Mouse (Mus musculus): ENCODE data around the gene Ddx18.
A peak's percentile ranks its signal among the peaks of the same experiment; 100 is the strongest.

The Ddx18 gene

DNA sequence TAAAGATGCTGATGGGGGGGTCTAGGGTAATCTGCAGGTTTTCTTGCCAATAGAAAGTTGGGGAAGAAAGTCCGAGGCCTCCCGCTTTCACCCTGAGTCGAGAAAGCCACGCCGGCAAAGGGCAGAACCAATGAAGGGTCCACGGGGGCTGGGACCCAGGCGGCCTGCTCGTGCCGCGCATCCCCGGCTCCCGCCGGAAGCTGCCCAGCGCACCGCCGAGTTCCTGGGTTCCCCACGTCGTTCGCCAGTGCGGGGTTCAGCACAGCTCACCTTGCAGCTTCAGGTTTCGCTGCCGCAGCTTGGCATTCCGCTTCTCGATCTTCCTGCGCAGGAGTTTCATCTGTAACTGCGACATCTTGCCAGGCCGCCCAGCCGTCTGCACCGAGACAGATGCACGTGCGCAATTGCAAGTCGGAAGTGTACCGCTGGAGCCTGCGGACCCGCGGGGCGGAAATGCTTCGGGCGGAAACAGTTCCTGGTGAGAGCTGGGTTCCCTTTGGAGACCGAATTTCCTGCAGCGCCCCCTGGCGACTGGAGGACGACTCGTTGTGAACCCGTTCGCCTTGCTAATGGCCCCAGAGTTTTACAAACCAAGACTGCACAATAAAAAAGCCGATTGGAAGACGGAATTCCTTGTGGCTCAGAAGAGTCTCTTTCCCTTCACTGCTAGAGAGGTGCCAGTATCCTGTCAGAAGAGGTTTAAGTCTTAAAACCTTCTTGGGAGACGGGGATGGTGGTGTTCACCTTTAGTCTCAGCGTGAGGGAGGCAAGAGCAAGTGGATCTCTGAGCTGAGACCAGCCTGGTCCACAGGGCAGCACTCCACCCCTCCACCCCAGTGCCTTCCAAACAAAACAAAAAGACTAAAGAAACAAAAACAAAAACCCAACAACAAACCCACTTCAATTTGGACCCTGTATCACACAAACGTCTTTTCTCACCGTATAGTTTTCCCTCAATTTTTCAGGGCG lies at the start of gene Ddx18:
TSS of gene Ddx18 (minus strand) at position 469 of the 969 bp plus-strand sequence.
- peak; percentile 91 for DNase-seq

DNA sequence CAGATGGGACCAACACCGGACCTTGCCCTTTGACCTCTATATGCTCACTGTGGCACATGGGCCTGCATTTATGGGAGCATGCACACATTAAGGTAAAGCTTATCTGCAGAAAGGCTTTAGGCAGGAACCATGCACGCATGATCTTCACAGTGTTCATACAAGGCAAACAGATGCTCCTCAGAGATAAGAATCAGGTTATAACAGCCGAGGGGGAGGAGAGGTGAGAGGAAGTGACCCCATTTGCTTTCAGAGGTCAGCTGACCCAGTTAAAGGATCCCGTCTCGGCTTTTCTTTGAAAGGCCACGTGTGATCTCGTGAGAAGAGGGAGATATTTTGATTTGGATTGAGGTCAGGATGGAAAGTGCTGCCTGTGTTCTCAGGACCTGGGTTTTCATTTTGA lies 40.2 kb upstream of the Ddx18 start:
- no peak for DNase-seq

DNA sequence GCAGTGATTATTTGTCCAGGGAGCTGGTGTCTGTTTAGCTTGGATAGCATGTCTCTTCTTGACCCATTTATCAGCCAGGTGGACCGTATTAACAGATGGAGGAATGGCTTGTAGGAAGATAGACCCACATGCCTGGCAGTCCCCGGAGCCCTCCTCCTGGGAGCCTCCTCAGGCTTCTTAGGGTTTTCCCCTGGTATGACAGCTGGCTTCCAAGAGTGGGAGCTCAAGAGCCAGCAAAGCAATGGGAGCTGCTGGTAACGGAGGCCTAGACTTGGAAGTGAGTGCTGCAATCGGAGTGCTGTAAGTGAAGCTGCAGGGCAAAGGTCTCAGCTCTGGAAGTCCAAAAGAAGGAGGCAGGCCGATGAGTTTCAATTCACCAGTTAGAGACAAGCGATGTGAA lies 37.3 kb upstream of the Ddx18 start:
- DNase-seq, result peak; percentile 18

DNA sequence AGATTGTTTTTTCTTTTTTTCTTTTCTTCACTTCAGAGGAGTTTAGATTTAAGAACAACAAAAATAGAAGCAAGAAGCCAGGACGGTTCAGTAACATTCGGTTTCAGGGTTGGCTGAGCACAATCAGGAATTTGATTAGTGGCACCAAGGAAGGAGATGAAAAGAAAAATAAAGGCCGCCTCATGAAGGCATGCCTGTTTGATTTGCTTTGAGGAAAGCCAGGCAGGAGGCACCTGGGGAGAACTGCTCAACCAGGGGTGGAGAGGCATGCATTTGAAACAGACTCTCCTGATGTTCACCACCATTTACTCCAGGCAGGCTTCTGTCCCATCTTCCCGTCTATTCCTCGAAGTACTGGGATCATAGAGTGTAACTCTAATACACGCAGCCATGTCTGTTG lies 34.1 kb upstream of the Ddx18 start:
- DNase-seq, result no peak

DNA sequence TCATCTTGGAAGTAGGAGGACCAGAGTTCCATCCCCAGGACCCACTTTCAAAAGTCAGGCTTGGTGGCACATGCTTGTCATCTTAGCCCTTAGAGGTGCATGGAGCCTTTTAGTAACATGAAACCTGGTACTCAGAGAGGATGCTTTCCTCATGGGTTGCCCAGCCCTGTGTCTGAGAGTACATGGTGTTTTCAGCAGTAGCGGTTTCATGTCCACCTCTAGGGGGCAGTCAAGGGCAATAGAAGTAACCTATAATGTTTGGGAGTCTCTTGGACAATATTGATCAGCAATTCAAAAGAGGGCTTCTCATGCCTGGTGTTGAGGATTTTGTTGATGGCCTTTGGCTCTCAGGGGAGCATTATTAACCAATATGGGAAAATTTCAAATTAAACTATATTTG lies 33.3 kb upstream of the Ddx18 start:
- DNase-seq, result no peak

DNA sequence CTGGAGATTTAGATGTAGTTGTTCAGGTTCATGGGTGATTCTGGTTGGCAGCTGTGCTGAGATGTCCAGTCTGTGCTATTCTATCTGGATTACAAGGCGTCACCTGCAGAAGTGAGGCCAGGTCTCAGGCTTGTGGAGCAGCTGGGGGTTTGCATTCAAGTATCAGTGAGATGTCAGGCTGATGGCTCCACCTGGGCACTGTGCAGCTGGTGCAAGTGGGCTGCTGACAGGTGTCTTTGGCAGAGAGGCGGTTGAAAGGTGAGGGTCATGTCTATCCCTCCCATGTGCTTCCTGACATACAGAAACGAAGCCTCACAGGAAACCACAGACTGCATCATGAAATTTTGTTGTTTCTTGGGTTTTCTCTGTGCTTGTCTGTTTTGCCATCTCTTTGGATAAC lies 30.6 kb upstream of the Ddx18 start:
- DNase-seq, result no peak

DNA sequence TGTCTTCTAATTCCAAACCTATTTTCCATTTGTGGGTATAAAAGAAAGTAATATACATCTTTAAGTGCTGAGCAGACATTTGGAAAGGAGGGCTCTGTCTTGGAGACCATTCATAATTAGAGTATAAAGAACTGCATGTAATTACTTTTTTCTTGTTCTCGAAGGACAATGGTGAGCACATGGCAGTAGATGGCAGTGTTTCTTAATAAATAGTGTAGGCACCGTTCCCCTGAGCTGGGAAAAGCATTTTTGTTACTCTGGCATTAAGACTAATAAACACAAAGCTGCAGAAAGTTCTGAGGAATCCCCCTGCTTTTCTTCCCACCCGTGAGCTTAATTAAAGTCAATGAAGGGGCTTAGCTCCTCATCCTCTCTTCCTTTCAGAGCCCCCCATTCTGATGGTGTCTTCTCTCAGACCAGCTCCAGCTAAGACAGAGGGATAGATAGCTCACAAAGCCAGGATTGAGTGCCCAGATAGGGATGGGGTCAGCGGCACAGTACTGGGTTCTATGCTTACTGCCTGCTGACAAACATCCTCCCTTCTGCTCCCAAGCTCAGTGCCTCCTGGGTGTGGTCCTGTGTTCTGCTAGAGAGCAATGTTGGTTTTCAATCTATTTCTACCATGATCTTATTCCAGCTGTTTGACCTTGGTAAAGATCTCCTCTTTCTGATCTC lies 29.3 kb upstream of the Ddx18 start:
- no peak for DNase-seq

DNA sequence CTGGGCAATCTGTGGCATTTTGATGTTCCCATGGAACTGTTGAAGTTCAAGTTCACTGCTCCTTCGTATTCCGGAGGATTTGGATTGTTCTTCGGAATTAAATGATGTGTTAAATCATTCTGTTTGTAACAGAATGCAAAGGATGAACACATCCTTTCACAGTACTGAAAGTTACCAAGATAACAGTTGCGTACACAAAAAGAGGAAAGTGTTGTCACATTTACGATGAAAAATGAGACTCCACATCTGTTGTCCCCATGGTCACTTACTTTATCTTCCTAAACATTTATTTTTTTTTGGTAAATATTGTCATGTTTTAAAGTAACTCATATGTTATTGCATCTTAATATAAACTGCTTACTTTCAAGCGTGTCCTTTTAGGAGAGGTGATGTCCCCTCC lies 17.0 kb upstream of the Ddx18 start:
- no peak for DNase-seq

DNA sequence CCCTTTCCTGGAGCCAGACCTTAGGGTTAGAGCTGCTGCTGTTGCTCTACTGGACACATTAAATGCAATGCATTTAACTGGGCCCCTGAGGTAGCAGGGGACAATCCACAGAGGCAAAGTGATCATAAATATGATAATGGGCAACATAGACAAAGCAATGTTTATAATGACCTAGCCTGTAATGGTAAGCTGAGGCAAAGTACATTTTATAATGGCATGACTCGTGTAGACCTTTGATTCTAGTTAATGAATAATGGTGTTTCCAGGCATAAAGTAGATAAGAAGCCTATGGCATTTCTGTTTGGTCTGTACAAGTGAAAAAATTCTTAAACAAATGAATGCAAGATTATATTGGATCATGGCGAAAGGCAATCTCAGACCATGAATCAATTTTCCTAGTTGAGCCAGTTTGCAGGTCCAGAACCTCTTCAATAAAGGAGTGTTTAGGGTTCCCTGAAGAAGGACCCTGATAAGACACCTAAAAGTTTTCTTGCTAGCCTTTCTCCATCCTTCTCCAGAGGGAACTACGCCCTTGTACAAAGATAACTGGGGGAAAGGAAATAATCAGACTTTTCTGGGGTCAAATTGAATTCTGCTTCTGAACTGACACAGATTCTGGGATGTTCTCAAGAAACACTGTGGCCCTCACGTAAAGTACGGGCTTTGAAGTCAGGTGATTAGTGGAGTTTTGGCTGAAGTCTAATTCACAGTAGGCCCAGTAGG lies 13.5 kb upstream of the Ddx18 start:
- no peak for DNase-seq

DNA sequence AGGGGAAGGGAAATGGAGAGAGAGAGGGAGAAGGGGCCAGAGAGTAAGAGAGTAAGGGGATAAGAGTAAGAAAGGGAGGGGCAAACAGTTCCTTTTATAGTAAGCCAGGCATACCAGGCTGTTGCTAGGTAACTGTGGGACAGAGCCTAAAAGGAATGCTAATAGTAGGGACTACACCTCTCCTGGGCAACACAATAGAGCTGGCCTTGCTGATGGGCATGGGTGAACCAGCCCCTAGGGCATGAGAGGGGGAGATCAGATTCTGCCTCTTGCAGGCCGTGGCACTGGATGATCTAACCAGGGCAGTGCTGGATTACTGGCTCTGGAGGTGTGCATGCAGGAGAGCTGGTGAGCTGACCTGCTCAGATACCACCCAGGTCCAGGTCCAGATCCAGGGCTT lies 9.7 kb upstream of the Ddx18 start:
- no peak for DNase-seq

DNA sequence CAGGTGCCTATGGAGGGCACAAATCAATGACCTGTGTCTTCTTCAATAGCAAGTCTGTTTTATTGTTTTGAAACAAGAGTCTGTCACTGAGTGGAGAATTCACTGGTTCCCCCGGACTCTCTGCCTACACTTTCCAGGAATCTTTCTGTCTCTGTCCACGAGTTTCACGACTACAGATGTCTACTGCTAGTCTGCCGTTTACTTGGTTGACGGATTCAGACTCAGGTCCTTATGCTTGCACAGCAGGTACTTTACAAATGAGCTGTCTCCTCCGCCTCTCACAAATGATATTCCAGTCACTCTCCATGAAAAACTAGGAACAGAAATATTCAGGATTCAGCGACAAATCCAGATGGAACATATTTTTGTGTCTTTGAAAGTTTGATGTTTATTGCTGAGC lies 2.7 kb upstream of the Ddx18 start:
- no peak for DNase-seq

DNA sequence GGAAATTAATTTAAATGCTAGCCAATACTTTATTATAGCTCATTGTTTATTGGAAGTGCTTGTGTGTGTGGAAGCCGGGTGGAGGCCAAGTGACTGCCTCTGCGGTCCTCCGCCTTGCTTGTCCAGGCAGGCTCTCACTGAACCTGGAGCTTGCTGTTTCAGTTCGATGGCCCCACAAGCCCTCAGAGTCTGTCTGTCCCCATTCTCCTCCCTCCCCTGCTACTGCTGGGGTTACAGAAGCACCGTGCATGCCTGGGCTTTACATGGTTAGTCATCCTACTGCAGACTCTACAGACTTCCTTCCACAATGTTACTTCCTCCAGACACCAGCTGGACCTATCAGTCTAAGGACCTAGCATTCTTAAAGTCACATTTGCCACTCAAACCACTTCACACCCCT lies 9.9 kb downstream of the Ddx18 start:
- peak; percentile 17 for DNase-seq

DNA sequence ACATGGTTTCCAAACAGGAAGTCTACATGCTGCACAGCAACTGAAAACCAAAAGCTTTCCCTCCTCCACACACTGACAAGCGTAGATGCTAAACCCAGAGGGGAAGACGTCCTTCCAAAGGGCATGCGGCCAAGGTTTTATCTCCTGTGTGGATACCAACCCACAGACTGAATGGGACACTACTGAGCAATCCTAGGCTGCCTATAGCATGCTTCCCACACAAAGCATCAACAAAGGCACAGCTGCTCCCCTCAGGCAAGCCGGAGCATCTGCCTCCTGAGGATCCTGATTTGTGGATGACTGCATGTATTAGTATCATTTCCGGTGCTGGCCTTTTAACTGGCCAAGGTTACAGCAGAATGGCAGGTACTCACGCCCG lies 16.3 kb downstream of the Ddx18 start:
- DNase-seq, result peak; percentile 48

DNA sequence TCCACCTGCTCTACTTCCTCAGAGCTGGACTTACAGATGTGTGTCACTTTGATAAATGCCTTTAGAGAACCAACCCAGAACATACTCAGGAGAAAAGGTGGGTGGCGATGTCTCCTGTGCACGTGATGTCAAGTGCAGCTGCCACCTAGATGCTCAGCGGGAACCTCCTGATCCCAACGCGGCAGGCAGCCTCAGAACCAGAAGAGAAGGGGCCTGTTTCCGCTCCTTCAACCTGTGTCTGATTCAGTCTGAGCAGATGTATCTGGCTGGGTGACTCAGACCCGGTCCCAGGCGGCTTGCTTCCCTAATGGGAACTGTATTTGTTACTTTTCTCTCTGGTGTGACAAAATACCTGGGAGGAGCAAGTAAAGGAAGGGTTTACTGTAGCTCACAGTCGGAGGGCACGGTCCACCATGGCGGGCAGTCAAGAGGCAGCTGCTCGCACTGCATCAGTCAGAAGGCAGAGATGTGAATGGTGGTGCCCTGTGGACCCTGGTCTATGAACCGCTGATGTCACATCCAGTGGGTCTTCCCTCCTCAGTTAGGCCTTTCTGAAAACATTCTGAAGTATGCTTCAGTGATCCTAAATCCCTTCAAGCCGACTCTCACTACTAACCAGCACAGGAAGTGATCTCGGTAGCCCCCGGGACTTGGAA lies 16.9 kb downstream of the Ddx18 start:
- DNase-seq, result no peak

DNA sequence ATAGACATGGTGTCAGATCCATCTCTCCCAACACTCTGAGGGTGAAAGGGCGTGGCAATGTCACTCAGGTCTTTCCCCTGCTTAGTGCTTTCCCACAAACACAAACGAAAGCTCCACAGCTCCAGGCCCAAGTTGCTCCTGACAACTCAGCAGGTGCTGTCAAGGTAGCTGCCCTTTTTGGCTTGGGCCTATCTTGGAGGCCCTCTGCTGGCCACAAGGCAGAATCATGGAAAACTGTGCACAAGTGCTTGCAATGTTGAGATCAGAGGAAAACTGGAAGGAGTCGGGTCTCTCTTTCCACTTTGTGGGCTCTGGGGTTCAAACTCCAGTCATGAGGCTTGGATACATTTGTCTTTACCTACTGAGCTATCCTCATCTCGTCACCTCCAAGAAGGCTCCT lies 18.3 kb downstream of the Ddx18 start:
- DNase-seq, result no peak

DNA sequence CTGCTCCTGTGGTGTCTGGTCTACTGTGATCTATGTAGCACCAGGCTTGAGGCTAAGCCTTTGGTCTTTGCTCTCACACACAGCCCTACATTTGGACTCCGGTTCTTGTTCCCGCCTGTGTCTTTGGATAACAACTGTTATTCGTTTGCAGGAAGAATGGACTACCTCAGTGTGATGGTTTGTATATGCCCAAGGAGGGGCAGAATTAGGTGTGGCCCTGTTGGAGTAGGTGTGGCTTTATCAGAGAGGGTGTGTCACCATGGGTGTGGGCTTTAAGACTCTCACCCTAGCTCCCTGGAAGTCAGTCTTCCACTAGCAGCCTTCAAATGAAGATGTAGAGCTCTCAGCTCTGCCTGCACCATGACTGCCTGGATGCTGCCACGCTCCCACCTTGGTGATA lies 19.1 kb downstream of the Ddx18 start:
- no peak for DNase-seq

DNA sequence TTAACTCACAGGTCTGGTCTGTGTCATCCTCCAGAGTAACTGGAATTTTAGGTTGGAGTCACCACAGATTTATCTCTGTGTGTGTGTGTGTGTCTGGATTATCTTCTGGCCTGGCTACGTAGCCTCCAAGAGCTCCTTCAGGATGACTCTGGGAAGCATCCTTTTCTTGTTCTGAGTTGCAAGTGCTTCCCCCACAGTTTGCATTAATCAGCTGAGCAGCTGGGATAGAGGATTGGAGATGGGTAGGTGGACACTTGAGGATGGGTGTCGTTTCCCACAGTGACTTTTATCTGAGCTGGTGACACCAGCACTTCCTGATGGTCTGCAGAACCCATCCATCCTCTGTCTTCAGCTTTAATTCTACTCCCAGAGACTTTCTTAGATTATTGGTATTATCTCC lies 20.9 kb downstream of the Ddx18 start:
- DNase-seq, result no peak

DNA sequence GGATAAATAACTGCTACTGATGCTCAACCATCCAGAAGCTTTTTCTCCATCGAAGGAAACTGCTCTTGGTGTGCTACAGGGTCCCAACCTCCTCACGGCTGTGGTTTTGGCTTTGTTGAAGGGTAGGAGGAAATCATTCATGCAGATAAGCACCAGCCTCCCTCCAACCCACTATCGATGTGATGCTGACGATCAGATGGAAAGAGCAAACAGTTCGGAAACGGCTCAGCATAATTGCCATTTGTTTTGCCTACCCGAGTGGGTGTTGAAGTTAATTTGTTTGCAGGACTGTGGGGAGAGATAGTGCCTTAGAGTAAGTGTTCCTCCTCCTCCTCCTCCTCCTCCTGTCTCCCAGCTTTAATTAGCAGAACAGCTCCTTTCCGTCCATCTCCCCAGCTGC lies 27.4 kb downstream of the Ddx18 start:
- peak; percentile 56 for DNase-seq

DNA sequence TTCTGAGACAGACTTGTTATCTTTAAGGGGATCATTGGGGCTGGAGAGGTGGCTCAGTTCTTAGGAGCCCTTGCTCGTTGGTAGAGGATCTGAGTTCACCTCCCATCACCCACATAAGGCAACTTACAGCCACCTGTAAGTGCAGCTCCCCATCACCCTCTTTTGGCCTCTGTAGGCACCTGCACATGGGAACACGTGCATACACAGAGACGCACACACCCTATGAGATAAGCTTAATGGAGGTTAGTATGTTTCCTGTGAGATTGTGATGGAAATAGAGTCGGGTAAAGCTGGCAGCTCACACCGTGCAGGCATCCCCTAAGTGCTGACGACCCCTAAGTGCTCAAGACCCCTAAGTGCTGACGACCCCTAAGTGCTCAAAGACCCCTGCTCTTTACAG lies 36.4 kb downstream of the Ddx18 start:
- DNase-seq, result no peak

DNA sequence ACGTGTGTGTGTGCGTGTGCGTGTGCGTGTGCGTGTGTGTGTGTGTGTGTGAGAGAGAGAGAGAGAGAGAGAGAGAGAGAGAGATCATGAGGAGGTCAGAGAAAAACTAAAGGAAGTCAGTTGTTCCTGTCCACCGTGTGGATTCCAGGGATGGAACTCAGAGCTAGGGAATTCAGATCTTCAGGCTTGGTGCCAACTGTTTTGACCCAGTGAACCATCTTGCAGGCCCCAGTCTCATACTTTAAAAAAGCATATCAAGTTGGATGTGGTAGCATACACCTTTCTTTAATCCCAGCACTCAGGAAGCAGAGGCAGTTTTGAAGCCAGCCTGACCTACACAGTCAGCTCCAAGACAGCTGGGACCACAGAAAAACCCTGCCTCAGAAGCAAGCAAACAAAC lies 38.5 kb downstream of the Ddx18 start:
- no peak for DNase-seq

DNA sequence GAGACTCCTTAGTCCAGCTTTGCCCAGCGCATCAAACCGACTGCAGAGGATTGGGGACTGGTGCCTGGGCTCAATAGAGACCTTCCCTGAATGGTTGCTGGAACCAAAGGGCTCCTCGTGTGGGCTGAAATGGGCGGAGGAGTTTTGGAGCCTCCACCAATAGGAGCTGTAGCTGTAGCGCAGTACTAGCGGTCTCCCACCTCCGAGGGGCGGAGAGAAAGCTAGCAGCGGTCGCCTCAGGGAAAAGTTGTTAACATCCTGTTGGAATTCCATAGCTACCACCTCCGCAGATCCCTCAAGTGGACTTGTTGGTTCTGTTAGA lies 39.4 kb downstream of the Ddx18 start, which contains the start of gene Htr5b:
TSS of gene Htr5b (minus strand) at position 67 of the 322 bp plus-strand sequence.
- DNase-seq, result peak; percentile 25

DNA sequence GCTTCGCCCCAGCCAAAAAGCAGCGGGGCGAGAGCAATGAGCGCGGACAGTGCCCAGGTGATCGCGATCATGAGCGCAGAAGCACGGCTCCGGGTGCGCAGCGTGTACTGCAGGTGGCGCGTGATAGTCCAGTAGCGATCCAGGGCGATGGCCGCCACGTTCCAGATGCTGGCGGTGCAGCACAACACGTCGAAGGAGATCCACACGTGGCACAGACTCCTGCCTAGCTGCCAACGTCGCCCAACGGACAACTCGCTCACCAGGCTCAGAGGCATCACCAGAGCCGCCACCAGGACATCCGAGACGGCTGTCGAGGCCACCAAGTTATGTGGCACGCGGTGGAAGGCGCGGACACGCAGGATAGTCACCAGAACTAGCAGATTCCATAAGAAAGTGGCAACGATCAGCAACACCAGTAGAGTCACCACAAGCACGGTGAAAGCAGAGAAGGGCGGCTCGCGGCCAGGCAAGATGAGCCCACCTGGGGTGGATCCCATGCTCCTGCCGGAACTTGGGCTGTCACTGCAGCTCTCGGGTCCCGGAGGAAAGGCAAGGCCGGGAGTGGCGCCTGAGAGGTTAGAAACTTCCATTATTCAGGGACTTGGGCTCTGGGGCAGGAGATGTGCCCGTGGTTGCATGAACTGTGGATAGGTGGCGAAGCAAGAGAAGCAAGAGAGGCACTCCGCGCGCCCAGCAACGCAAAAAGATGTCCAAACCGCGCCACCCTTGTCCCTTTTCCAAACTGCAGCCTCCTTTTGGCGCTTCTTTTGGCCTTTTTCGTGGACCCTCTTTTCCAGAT lies 40.0 kb downstream of the Ddx18 start:
- DNase-seq, result no peak
